Mouse (Mus musculus) heart, embryonic 14.5 days (tissue): ENCODE data around the gene Slc25a23. TPM values are rescaled to one million over a fixed set of nuclear protein-coding genes. Genes with fewer than 3 reads are reported as not detected.

Experiments used
- ATAC-seq: fragments of 200-750 bp; cut with Nextera tagmentation; 2 replicates; pipeline ENCODE4 v1.8.0; 2017; ENCODE audit warnings: low read depth, moderate TSS enrichment; ENCODE audit not compliant: insufficient number of reproducible peaks, insufficient read depth, low FRiP score
- H3K27ac ChIP-seq, 2 experiments: fragments of 200-500 bp in 1 of 2; fragments of 300-500 bp in 1 of 2; sonication (generic) in 1 of 2; replicated peaks in 1 of 2; 2 replicates each; pipeline ENCODE4 v1.5.1; 2012 to 2014; ENCODE audit warnings: low read depth in 2 of 2, low read length in 2 of 2, control low read depth in 1 of 2, mild to moderate bottlenecking in 1 of 2, mixed read lengths in 1 of 2; ENCODE audit not compliant: control insufficient read depth in 1 of 2, insufficient read depth in 1 of 2
- H3K27me3 ChIP-seq: fragments of 300-500 bp; sonication (generic); 2 replicates; pipeline ENCODE4 v1.6.1; 2014; ENCODE audit warnings: mild to moderate bottlenecking, low read length, control low read depth; ENCODE audit not compliant: control insufficient read depth, insufficient read depth
- H3K36me3 ChIP-seq: fragments of 300-500 bp; sonication (generic); 2 replicates; pipeline ENCODE4 v1.6.1; 2014; ENCODE audit warnings: mild to moderate bottlenecking, control low read depth, low read length, mixed read lengths; ENCODE audit not compliant: control insufficient read depth, insufficient read depth
- H3K4me1 ChIP-seq, 2 experiments: fragments of 200-500 bp in 1 of 2; fragments of 300-500 bp in 1 of 2; sonication (generic) in 1 of 2; 2 replicates each; pipeline ENCODE4 v1.6.1; 2012 to 2014; ENCODE audit warnings: low read length in 2 of 2, control low read depth in 1 of 2, mixed read lengths in 1 of 2; ENCODE audit not compliant: control insufficient read depth in 2 of 2, insufficient read depth in 2 of 2
- H3K4me2 ChIP-seq: fragments of 300-500 bp; sonication (generic); 2 replicates; pipeline ENCODE4 v1.6.1; 2014; ENCODE audit warnings: mild to moderate bottlenecking, low read length
- H3K4me3 ChIP-seq, 2 experiments: fragments of 200-500 bp in 1 of 2; fragments of 300-500 bp in 1 of 2; sonication (generic) in 1 of 2; 2 replicates each; pipeline ENCODE4 v1.5.1; 2012 to 2014; ENCODE audit warnings: low read length in 2 of 2, mild to moderate bottlenecking in 2 of 2, control low read depth in 1 of 2, low read depth in 1 of 2, moderate library complexity in 1 of 2; ENCODE audit not compliant: control insufficient read depth in 1 of 2, insufficient read depth in 1 of 2
- H3K9ac ChIP-seq: fragments of 300-500 bp; sonication (generic); 2 replicates; pipeline ENCODE4 v1.6.1; 2014; ENCODE audit warnings: mild to moderate bottlenecking, low read length
- H3K9me3 ChIP-seq: fragments of 300-500 bp; sonication (generic); 2 replicates; pipeline ENCODE4 v1.6.1; 2016; ENCODE audit warnings: low read length, control low read depth; ENCODE audit not compliant: control insufficient read depth
- WGBS: fragments of 180-500 bp; shearing (Covaris S2); extraction: QIAGEN DNeasy Blood & Tissue Kit; methylation state at CpG from one replicate; pipeline ENCODE4 v1.1.7; 2014; 5-methylcytosine and 5-hydroxymethylcytosine counted together
- polyA plus RNA-seq: library from polyadenylated mRNA; unstranded; fragments of >200 nt; fragmentation: Nextera tagmentation; extraction: Ambion mirVana; gene quantifications from 2 replicates; pipeline ENCODE4 v1.2.1, GENCODE M21; 2014

Gene Slc25a23
- polyA plus RNA-seq, 1 experiment from 2014 or later = 18.0 TPM

- H3K4me3 ChIP-seq = no peak overlapping the region
- no peak overlapping the region for H3K27ac ChIP-seq
- 89% methylated on average over 11 of the region's 11 CpGs for WGBS
- no peak overlapping the region for H3K4me2 ChIP-seq
- H3K9ac ChIP-seq = no peak overlapping the region
- ATAC-seq = no peak
- H3K4me1 ChIP-seq = peaks cover 6 to 7% of the 10 kb centered on the region in 2 experiments
- no peaks in the 10 kb centered on the region for H3K9me3 ChIP-seq
- peaks cover 17% of the 10 kb centered on the region for H3K27me3 ChIP-seq
- H3K36me3 ChIP-seq = no peaks in the 10 kb centered on the region
Observed at GRCm38 (mm10) chr17:57085970-57086757, 26.5 kb upstream of the Slc25a23 start.

DNA sequence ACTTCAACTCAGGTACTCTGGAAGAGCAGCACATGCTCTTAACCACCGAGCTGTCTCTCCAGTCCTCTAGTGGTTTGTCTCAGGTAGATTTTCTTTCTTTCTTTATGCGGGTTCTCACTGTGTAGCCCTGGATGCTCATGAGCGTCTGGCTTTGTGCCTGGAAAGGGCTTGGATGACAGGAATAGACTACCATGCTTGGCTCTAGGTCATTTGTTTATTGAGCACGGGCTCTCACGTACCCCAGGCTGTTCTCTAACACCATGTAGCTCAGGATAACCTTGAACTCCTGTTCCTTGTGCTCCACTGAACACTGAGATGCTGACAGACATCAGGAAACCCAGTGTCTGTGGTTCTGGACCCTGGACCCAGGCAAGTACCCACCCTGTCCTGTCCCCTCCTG is 22.8 kb upstream of the Slc25a23 start:
- WGBS = 78% methylated on average over 5 of the region's 5 CpGs
- no peak overlapping the region for H3K4me2 ChIP-seq
- H3K36me3 ChIP-seq = no peaks in the 10 kb centered on the region
- peaks cover 6% of the 10 kb centered on the region for H3K27me3 ChIP-seq
- H3K4me3 ChIP-seq = no peak overlapping the region
- H3K4me1 ChIP-seq = peaks cover 6 to 7% of the 10 kb centered on the region in 2 experiments
- no peak overlapping the region for H3K9ac ChIP-seq
- ATAC-seq = no peak
- no peak overlapping the region for H3K27ac ChIP-seq
- no peaks in the 10 kb centered on the region for H3K9me3 ChIP-seq

- Histone ChIP-seq H3K36me3 (no peaks in the 10 kb centered on the region), H3K9ac (no peak overlapping the region), H3K27me3 (no peaks in the 10 kb centered on the region), H3K27ac (no peak overlapping the region), H3K9me3 (no peaks in the 10 kb centered on the region), H3K4me1 (no peaks in the 10 kb centered on the region; a peak in 1 of 4 replicates), H3K4me2 (no peak overlapping the region), H3K4me3 (no peak overlapping the region)
- WGBS = 92% methylated on average over 31 of the region's 31 CpGs
- ATAC-seq = no peak
Observed at GRCm38 (mm10) chr17:57081234-57081842, 21.7 kb upstream of the Slc25a23 start.

GRCm38 (mm10) chr17:57079919-57080318 is 20.3 kb upstream of the Slc25a23 start:
- Histone ChIP-seq H3K4me2 (no peak overlapping the region), H3K36me3 (no peaks in the 10 kb centered on the region), H3K27ac (no peak overlapping the region), H3K4me1 (no peaks in the 10 kb centered on the region; a peak in 1 of 4 replicates), H3K9me3 (no peaks in the 10 kb centered on the region), H3K4me3 (no peak overlapping the region), H3K9ac (no peak overlapping the region), H3K27me3 (no peaks in the 10 kb centered on the region)
- WGBS = 74% methylated on average over 3 of the region's 3 CpGs
- no peak for ATAC-seq

DNA sequence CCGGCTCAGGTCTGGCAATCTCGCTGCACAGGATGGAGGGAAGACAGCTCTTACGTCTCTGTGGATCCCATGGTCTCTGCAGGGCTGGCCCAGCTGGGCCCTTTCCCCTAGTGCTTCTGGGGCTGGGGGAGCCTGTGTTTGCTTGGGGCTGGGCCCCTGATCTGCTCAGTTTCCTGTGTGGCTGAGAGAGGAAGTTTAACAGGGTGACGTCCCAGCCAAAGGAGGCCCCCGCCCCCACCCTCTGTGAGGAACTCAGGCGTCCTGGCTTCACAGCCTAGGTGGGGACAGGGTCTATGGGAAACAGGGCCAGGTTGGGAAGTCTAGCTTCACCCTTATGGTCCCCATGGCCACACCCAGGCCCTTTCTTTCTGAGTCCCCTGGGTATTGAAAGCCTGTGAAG is 18.7 kb upstream of the Slc25a23 start, which contains the start of gene Dennd1c:
Dennd1c (minus strand) TSS at position 179 of the 400 bp plus-strand sequence.
- 42% methylated on average over 6 of the region's 6 CpGs for WGBS
- H3K36me3 ChIP-seq = no peaks in the 10 kb centered on the region
- no peak within 1 kb of the TSS for H3K4me2 ChIP-seq
- H3K27ac ChIP-seq = no peak within 1 kb of the TSS
- no peak within 1 kb of the TSS; the same call in 1 of the 2 replicates for H3K9ac ChIP-seq
- H3K4me3 ChIP-seq = no peak within 1 kb of the TSS
- ATAC-seq = no peak
- H3K4me1 ChIP-seq = no peaks in the 10 kb centered on the region; a peak in 1 of 4 replicates
- no peaks in the 10 kb centered on the region for H3K27me3 ChIP-seq
- H3K9me3 ChIP-seq = no peaks in the 10 kb centered on the region

DNA sequence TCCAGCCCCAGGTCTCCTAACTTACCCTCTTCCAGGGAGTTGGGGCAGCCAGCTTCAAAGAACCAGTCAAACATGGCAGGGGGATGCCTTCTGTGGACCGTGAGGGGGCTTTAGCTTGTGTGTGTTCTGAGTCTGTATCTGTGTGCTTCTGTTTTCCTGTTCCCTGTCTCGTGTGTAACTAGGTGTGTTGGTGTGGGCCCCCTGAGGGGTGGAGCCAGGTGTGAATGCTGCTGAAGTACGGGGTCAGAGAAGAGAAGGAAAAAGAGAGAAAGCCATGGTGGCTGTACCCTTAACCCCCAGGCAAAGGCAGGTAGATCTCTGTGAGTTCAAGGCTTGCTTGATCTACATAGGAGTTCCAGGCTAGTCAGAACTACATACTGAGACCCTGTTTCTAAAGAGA is 17.3 kb upstream of the Slc25a23 start:
- Histone ChIP-seq H3K4me2 (no peak overlapping the region), H3K27me3 (peaks cover 4% of the 10 kb centered on the region; the same call in 1 of the 2 replicates), H3K4me1 (no peaks in the 10 kb centered on the region; a peak in 1 of 4 replicates), H3K9me3 (no peaks in the 10 kb centered on the region), H3K9ac (no peak overlapping the region), H3K27ac (no peak overlapping the region), H3K36me3 (no peaks in the 10 kb centered on the region), H3K4me3 (no peak overlapping the region)
- ATAC-seq = no peak
- WGBS = 46% methylated on average over 3 of the region's 3 CpGs

- H3K9me3 ChIP-seq = no peaks in the 10 kb centered on the region
- no peak overlapping the region for H3K27ac ChIP-seq
- peaks cover 26% of the 10 kb centered on the region for H3K27me3 ChIP-seq
- no peak overlapping the region for H3K4me2 ChIP-seq
- H3K9ac ChIP-seq = no peak overlapping the region
- WGBS = 8% methylated on average over 11 of the region's 11 CpGs
- H3K4me1 ChIP-seq = no peaks in the 10 kb centered on the region
- ATAC-seq = no peak
- H3K36me3 ChIP-seq = no peaks in the 10 kb centered on the region
- H3K4me3 ChIP-seq = no peak overlapping the region
Observed at GRCm38 (mm10) chr17:57070699-57071098, 11.0 kb upstream of the Slc25a23 start.
